Mouse (Mus musculus): ENCODE measurements at regions not wholly inside any gene's neighbourhood (a gene's known extent, or its start where the extent isn't known, plus 50 kb on each side); places are given as distances from the start of the nearest gene placed in this dataset.

- no peaks in the 10 kb centered on the region for H3K4me1 ChIP-seq (ENCODE audit: control insufficient read depth, insufficient read depth, low read length)
- no peak overlapping the region for H3K4me3 ChIP-seq (replicated peaks; ENCODE audit: control insufficient read depth, low read depth, low read length)
- TF ChIP-seq POLR2A (IDR thresholded peaks at IDR 0.05; ENCODE audit: borderline replicate concordance, control insufficient read depth, low read depth, low read length) (no peak), CTCF (IDR thresholded peaks at IDR 0.05; ENCODE audit: control insufficient read depth, insufficient read depth, low read length) (peak; percentile 80)
- 29% methylated on average over 1 of the region's 1 CpGs for WGBS
- no peak overlapping the region for H3K27ac ChIP-seq (ENCODE audit: control insufficient read depth, insufficient read depth, low read depth, low read length, poor library complexity)
These were observed 229.1 kb upstream of the Camk1g start for GRCm38 (mm10) chr1:193599163-193599562.

- WGBS = 37% methylated on average over 5 of the region's 5 CpGs
- no peak overlapping the region for H3K27ac ChIP-seq (ENCODE audit: control insufficient read depth, insufficient read depth, low read depth, low read length, poor library complexity)
These were observed 220.3 kb upstream of the Camk1g start for GRCm38 (mm10) chr1:193590301-193590829.

GRCm38 (mm10) chr1:193588477-193589464, 218.7 kb upstream of the Camk1g start:
- 35% methylated on average over 12 of the region's 12 CpGs for WGBS
- H3K27ac ChIP-seq (ENCODE audit: control insufficient read depth, insufficient read depth, low read depth, low read length, poor library complexity) = no peak overlapping the region
- TF ChIP-seq CTCF (IDR thresholded peaks at IDR 0.05; ENCODE audit: control insufficient read depth, insufficient read depth, low read length) (peak; percentile 50), POLR2A (IDR thresholded peaks at IDR 0.05; ENCODE audit: borderline replicate concordance, control insufficient read depth, low read depth, low read length) (no peak)
- H3K4me3 ChIP-seq (replicated peaks; ENCODE audit: control insufficient read depth, low read depth, low read length) = no peak overlapping the region
- no peaks in the 10 kb centered on the region; the same call in 1 of the 2 replicates for H3K4me1 ChIP-seq (ENCODE audit: control insufficient read depth, insufficient read depth, low read length)

More at GRCm38 (mm10) chr1:193590301-193590829, 220.3 kb upstream of the Camk1g start:
- no peak overlapping the region for H3K4me3 ChIP-seq (replicated peaks; ENCODE audit: control insufficient read depth, low read depth, low read length)
- no peaks in the 10 kb centered on the region; the same call in 1 of the 2 replicates for H3K4me1 ChIP-seq (ENCODE audit: control insufficient read depth, insufficient read depth, low read length)
- TF ChIP-seq CTCF (IDR thresholded peaks at IDR 0.05; ENCODE audit: control insufficient read depth, insufficient read depth, low read length) (no peak), POLR2A (IDR thresholded peaks at IDR 0.05; ENCODE audit: borderline replicate concordance, control insufficient read depth, low read depth, low read length) (no peak)

GRCm38 (mm10) chr1:193587317-193587716, 217.2 kb upstream of the Camk1g start:
- H3K4me3 ChIP-seq (replicated peaks; ENCODE audit: control insufficient read depth, low read depth, low read length) = no peak overlapping the region
- H3K27ac ChIP-seq (ENCODE audit: control insufficient read depth, insufficient read depth, low read depth, low read length, poor library complexity) = no peak overlapping the region
- TF ChIP-seq CTCF (IDR thresholded peaks at IDR 0.05; ENCODE audit: control insufficient read depth, insufficient read depth, low read length) (no peak), POLR2A (IDR thresholded peaks at IDR 0.05; ENCODE audit: borderline replicate concordance, control insufficient read depth, low read depth, low read length) (no peak)
- H3K4me1 ChIP-seq (ENCODE audit: control insufficient read depth, insufficient read depth, low read length) = no peaks in the 10 kb centered on the region
- WGBS = 71% methylated on average over 2 of the region's 2 CpGs

GRCm38 (mm10) chr1:193586896-193587295, 216.8 kb upstream of the Camk1g start:
- TF ChIP-seq POLR2A (IDR thresholded peaks at IDR 0.05; ENCODE audit: borderline replicate concordance, control insufficient read depth, low read depth, low read length) (no peak), CTCF (IDR thresholded peaks at IDR 0.05; ENCODE audit: control insufficient read depth, insufficient read depth, low read length) (no peak)
- 72% methylated on average over 6 of the region's 6 CpGs for WGBS
- Histone ChIP-seq H3K4me3 (replicated peaks; ENCODE audit: control insufficient read depth, low read depth, low read length) (no peak overlapping the region), H3K4me1 (ENCODE audit: control insufficient read depth, insufficient read depth, low read length) (no peaks in the 10 kb centered on the region), H3K27ac (ENCODE audit: control insufficient read depth, insufficient read depth, low read depth, low read length, poor library complexity) (no peak overlapping the region)

GRCm38 (mm10) chr1:193583791-193584190, 213.7 kb upstream of the Camk1g start:
- 71% methylated on average over 2 of the region's 2 CpGs for WGBS

GRCm38 (mm10) chr1:193580393-193580792, 210.3 kb upstream of the Camk1g start:
- H3K27ac ChIP-seq (ENCODE audit: control insufficient read depth, insufficient read depth, low read depth, low read length, poor library complexity) = no peak overlapping the region
- no peaks in the 10 kb centered on the region for H3K4me1 ChIP-seq (ENCODE audit: control insufficient read depth, insufficient read depth, low read length)
- TF ChIP-seq CTCF (IDR thresholded peaks at IDR 0.05; ENCODE audit: control insufficient read depth, insufficient read depth, low read length) (no peak), POLR2A (IDR thresholded peaks at IDR 0.05; ENCODE audit: borderline replicate concordance, control insufficient read depth, low read depth, low read length) (no peak)
- no peak overlapping the region for H3K4me3 ChIP-seq (replicated peaks; ENCODE audit: control insufficient read depth, low read depth, low read length)
- WGBS = 45% methylated on average over 4 of the region's 4 CpGs

More at GRCm38 (mm10) chr1:193583791-193584190, 213.7 kb upstream of the Camk1g start:
- Histone ChIP-seq H3K4me1 (ENCODE audit: control insufficient read depth, insufficient read depth, low read length) (no peaks in the 10 kb centered on the region), H3K4me3 (replicated peaks; ENCODE audit: control insufficient read depth, low read depth, low read length) (no peak overlapping the region), H3K27ac (ENCODE audit: control insufficient read depth, insufficient read depth, low read depth, low read length, poor library complexity) (no peak overlapping the region)
- no peak for TF ChIP-seq CTCF (IDR thresholded peaks at IDR 0.05; ENCODE audit: control insufficient read depth, insufficient read depth, low read length)
- no peak for TF ChIP-seq POLR2A (IDR thresholded peaks at IDR 0.05; ENCODE audit: borderline replicate concordance, control insufficient read depth, low read depth, low read length)

GRCm38 (mm10) chr1:193579671-193580070, 209.6 kb upstream of the Camk1g start:
- no peak overlapping the region for H3K27ac ChIP-seq (ENCODE audit: control insufficient read depth, insufficient read depth, low read depth, low read length, poor library complexity)
- TF ChIP-seq POLR2A (IDR thresholded peaks at IDR 0.05; ENCODE audit: borderline replicate concordance, control insufficient read depth, low read depth, low read length) (no peak), CTCF (IDR thresholded peaks at IDR 0.05; ENCODE audit: control insufficient read depth, insufficient read depth, low read length) (no peak)
- no peaks in the 10 kb centered on the region for H3K4me1 ChIP-seq (ENCODE audit: control insufficient read depth, insufficient read depth, low read length)
- no peak overlapping the region for H3K4me3 ChIP-seq (replicated peaks; ENCODE audit: control insufficient read depth, low read depth, low read length)
- 86% methylated on average over 3 of the region's 3 CpGs for WGBS
